12 mouse cellular contexts compared by ENCODE assay signal in genomic region chr3:144611626-144612271, GRCm38 (mm10). TPM values are rescaled to one million over a fixed set of nuclear protein-coding genes. Genes with fewer than 3 reads are reported as not detected.
A peak's percentile ranks its signal among the peaks of the same experiment; 100 is the strongest.
DNase-seq lines count a peak whose midpoint lies in the region; ATAC-seq and TF ChIP-seq lines count a peak whose summit lies in the region.
"Had no signal": no experiment of that assay in that cellular context is flagged by ENCODE, and none has a peak within 500 bp of the region (broad histone marks: within the 10 kb centered on the region; RNA-seq: fewer than 3 reads in every experiment).

No protein-coding gene starts in this region.

- DNase-seq in heart, adult 18-20 months, result peak; percentile 40 to 50
- no peak for DNase-seq in heart, embryonic 10.5 days (ENCODE audit: low spot score)
- DNase-seq in G1E (ENCODE audit: low spot score), result no peak
- peak; percentile 43 for DNase-seq in gastrocnemius, postnatal 14 days
- no peak for DNase-seq in liver, postnatal 0 days
- DNase-seq in embryo, embryonic 11 days, result no peak
- no peak for DNase-seq in cerebellum, adult 11 months
- DNase-seq in kidney, postnatal 36 days, result no peak
- DNase-seq: adrenal gland, adult 2 months; kidney, postnatal 25 days; thymus, postnatal 36 days had no signal

- peak overlapping the region; percentile 38 for H3K4me2 ChIP-seq in liver, postnatal 0 days (ENCODE audit: low read depth, low read length)

- H3K36me3 ChIP-seq in heart, embryonic 10.5 days, result no peaks in the 10 kb centered on the region
- H3K36me3 ChIP-seq in G1E (replicated peaks), result no peaks in the 10 kb centered on the region
- H3K36me3 ChIP-seq in liver, postnatal 0 days (replicated peaks; ENCODE audit: insufficient read depth, low read length), result no peaks in the 10 kb centered on the region

- no peak for TF ChIP-seq EP300 in liver, postnatal 0 days (IDR thresholded peaks at IDR 0.05; ENCODE audit: low read depth)

- H3K4me1 ChIP-seq in heart, embryonic 10.5 days, result peaks cover 16% of the 10 kb centered on the region
- H3K4me1 ChIP-seq in G1E (ENCODE audit: insufficient read depth, low read depth, low read length), result peaks cover 89% of the 10 kb centered on the region
- peaks cover 20% of the 10 kb centered on the region for H3K4me1 ChIP-seq in liver, postnatal 0 days (ENCODE audit: insufficient read depth)

- H3K4me3 ChIP-seq in heart, embryonic 10.5 days, result no peak overlapping the region
- H3K4me3 ChIP-seq in G1E (ENCODE audit: low read depth, low read length), result peak overlapping the region; percentile 44; the same call in 1 of the 2 replicates
- H3K4me3 ChIP-seq in liver, postnatal 0 days (ENCODE audit: low read depth, low read length), result no peak overlapping the region
- H3K4me3 ChIP-seq: megakaryocyte, embryonic 14.5 days had no signal

- H3K9me3 ChIP-seq in heart, embryonic 10.5 days, result no peaks in the 10 kb centered on the region
- H3K9me3 ChIP-seq in G1E (replicated peaks), result no peaks in the 10 kb centered on the region
- H3K9me3 ChIP-seq in liver, postnatal 0 days (ENCODE audit: low read length), result no peaks in the 10 kb centered on the region

- no peak overlapping the region for H3K27ac ChIP-seq in heart, embryonic 10.5 days
- peak overlapping the region; percentile 86 for H3K27ac ChIP-seq in liver, postnatal 0 days (ENCODE audit: low read depth)

- WGBS in heart, embryonic 10.5 days, result 66% methylated on average over 8 of the region's 8 CpGs
- 54% methylated on average over 8 of the region's 8 CpGs for WGBS in liver, postnatal 0 days (ENCODE audit: insufficient replicate concordance)

- no peaks in the 10 kb centered on the region for H3K27me3 ChIP-seq in heart, embryonic 10.5 days (ENCODE audit: insufficient read depth, poor library complexity, severe bottlenecking)
- H3K27me3 ChIP-seq in G1E (ENCODE audit: insufficient read depth, low read length), result no peaks in the 10 kb centered on the region
- no peaks in the 10 kb centered on the region for H3K27me3 ChIP-seq in liver, postnatal 0 days (ENCODE audit: insufficient read depth, low read length)
- H3K27me3 ChIP-seq: megakaryocyte, embryonic 14.5 days had no signal

- no peak overlapping the region for H3K9ac ChIP-seq in liver, postnatal 0 days (replicated peaks)

- TF ChIP-seq CTCF in G1E (IDR thresholded peaks at IDR 0.05; ENCODE audit: low read depth, low read length), result no peak
- TF ChIP-seq CTCF in liver, postnatal 0 days (IDR thresholded peaks at IDR 0.05; ENCODE audit: low read depth), result no peak

- no peak for ATAC-seq in G1E (ENCODE audit: extremely low read depth, insufficient number of reproducible peaks, low FRiP score, poor library complexity, severe bottlenecking)
- ATAC-seq in liver, postnatal 0 days, result peak; percentile 66

- intact Hi-C loops in gastrocnemius, postnatal 14 days (cut with DNase I; ENCODE audit: low total_unique reads), result loop anchor here (5.0 kb wide), 2 partner anchors 39 to 79 kb away; partner anchors contain the start of genes Hs2st1 and Selenof

RNA-seq across cellular contexts. Expression of gene Selenof, which starts 41.6 kb away (rescaled TPM):
- 100 to 1,000 TPM; 136 to 148 TPM for total RNA-seq in heart, adult 18-20 months (2021)
- 459 and 498 TPM in 2 replicates for polyA plus RNA-seq in heart, embryonic 10.5 days (2016; fragmentation: Nextera tagmentation; extraction: Ambion mirVana)
- total RNA-seq in G1E (2014; fragmentation: Nextera tagmentation), result 314 and 354 TPM in 2 replicates
- total RNA-seq in G1E (2017), result 662 and 687 TPM in 2 replicates
- polyA plus RNA-seq in G1E (2012), result 19.9 TPM in 2 replicates
- total RNA-seq in gastrocnemius, postnatal 14 days (2021), result 100 to 1,000 TPM; 150 to 172 TPM
- 271 and 284 TPM in 2 replicates for polyA plus RNA-seq in liver, postnatal 0 days (2015; fragmentation: Nextera tagmentation; extraction: Ambion mirVana)

RNA-seq across cellular contexts. Expression of gene Hs2st1, which starts 41.8 kb away (rescaled TPM):
- 1 to 10 TPM; 7.6 to 8.4 TPM for total RNA-seq in heart, adult 18-20 months (2021)
- polyA plus RNA-seq in heart, embryonic 10.5 days (2016; fragmentation: Nextera tagmentation; extraction: Ambion mirVana), result 8.6 and 14.0 TPM in 2 replicates
- total RNA-seq in G1E (2014; fragmentation: Nextera tagmentation), result 37.8 and 43.6 TPM in 2 replicates
- 36.1 and 40.6 TPM in 2 replicates for total RNA-seq in G1E (2017)
- polyA plus RNA-seq in G1E (2012), result 6.1 and 7.6 TPM in 2 replicates
- total RNA-seq in gastrocnemius, postnatal 14 days (2021), result 10 to 100 TPM; 13.7 to 17.6 TPM
- 1.5 and 1.9 TPM in 2 replicates for polyA plus RNA-seq in liver, postnatal 0 days (2015; fragmentation: Nextera tagmentation; extraction: Ambion mirVana)

Comparison
In these comparisons a context has a peak if more than half of its experiments do, and no peak if none do; other contexts are left out.
1. DNase-seq: peak in heart, adult 18-20 months (2 of 2) and gastrocnemius, postnatal 14 days (single experiment); none in heart, embryonic 10.5 days (single experiment), G1E (single experiment), liver, postnatal 0 days (single experiment), embryo, embryonic 11 days (single experiment), cerebellum, adult 11 months (single experiment) and kidney, postnatal 36 days (0 of 2).